Comparison of ENCODE assay signal across 14 mouse cellular contexts in genomic region chr9:120847649-120848048, GRCm38 (mm10).
DNase-seq lines count a peak whose midpoint lies in the region; ATAC-seq and TF ChIP-seq lines count a peak whose summit lies in the region.
"Had no signal": no experiment of that assay in that cellular context is flagged by ENCODE, and none has a peak within 500 bp of the region (broad histone marks: within the 10 kb centered on the region; RNA-seq: fewer than 3 reads in every experiment).

No protein-coding gene starts in this region.

- no peak for TF ChIP-seq CTCF in cerebellum, adult 2 months (IDR thresholded peaks at IDR 0.05; ENCODE audit: borderline replicate concordance, insufficient read depth, low read depth, low read length)
- TF ChIP-seq CTCF in layer of hippocampus, adult 2 months (conservative IDR thresholded peaks at IDR 0.05): no peak

- no peaks in the 10 kb centered on the region for H3K27me3 ChIP-seq in cerebellum, adult 2 months (ENCODE audit: control insufficient read depth, insufficient read depth, low read length)
- H3K27me3 ChIP-seq: hindbrain, embryonic 13.5 days; limb, embryonic 15.5 days had no signal

- peak; percentile 31 to 58 for DNase-seq in cerebellum, adult 2 months
- no peak for DNase-seq in cerebellum, adult 8-10 months
- no peak for DNase-seq in layer of hippocampus, adult 2 months (ENCODE audit: low spot score in 2 of 2)
- no peak for DNase-seq in layer of hippocampus, postnatal 14 days (ENCODE audit: low spot score in 2 of 2)
- peak; percentile 62 for DNase-seq in cerebellum, adult 9-11 months
- DNase-seq in adrenal gland, postnatal 25 days: no peak
- no peak for DNase-seq in spleen, adult 18-20 months
- DNase-seq: adrenal gland, postnatal 10 days; kidney, adult 9 months; kidney, postnatal 36 days; lung, postnatal 10 days had no signal

- 35% methylated on average over 5 of the region's 5 CpGs for WGBS in cerebellum, adult 2 months

- H3K27ac ChIP-seq in cerebellum, adult 2 months (ENCODE audit: insufficient read depth, low read length): no peak overlapping the region
- peak overlapping the region; percentile 54; the same call in 1 of the 2 replicates for H3K27ac ChIP-seq in layer of hippocampus, adult 2 months
- H3K27ac ChIP-seq: hindbrain, embryonic 13.5 days; limb, embryonic 15.5 days had no signal

- H3K4me1 ChIP-seq in cerebellum, adult 2 months (ENCODE audit: control insufficient read depth, insufficient read depth, low read length): peaks cover 3% of the 10 kb centered on the region; the same call in 1 of the 2 replicates

- peak; percentile 73 for ATAC-seq in megakaryocyte progenitor cell, adult 5-6 weeks (replicated peaks; ENCODE audit: poor library complexity)

- H3K4me3 ChIP-seq in cerebellum, adult 2 months (replicated peaks; ENCODE audit: insufficient read depth, low read depth, low read length): no peak overlapping the region
- no peak overlapping the region for H3K4me3 ChIP-seq in layer of hippocampus, adult 2 months
- H3K4me3 ChIP-seq: hindbrain, embryonic 13.5 days; limb, embryonic 15.5 days had no signal

- no peak for TF ChIP-seq POLR2A in cerebellum, adult 2 months (IDR thresholded peaks at IDR 0.05; ENCODE audit: borderline replicate concordance, insufficient read depth, low read length)

Comparison
In these comparisons a context has a peak if more than half of its experiments do, and no peak if none do; other contexts are left out.
1. DNase-seq: peak in cerebellum, adult 2 months (2 of 2) and cerebellum, adult 9-11 months (single experiment); none in cerebellum, adult 8-10 months (single experiment), layer of hippocampus, adult 2 months (0 of 2), layer of hippocampus, postnatal 14 days (0 of 2), adrenal gland, postnatal 25 days (single experiment) and spleen, adult 18-20 months (0 of 2).